Mouse (Mus musculus) hindbrain, embryonic 16.5 days (tissue): ENCODE results near the gene Meis2. TPM values are rescaled to one million over a fixed set of nuclear protein-coding genes. Genes with fewer than 3 reads are reported as not detected.

Source experiments
- ATAC-seq: fragments of 200-750 bp; cut with Nextera tagmentation; 2 replicates; pipeline ENCODE4 v1.8.0; 2017; ENCODE audit warnings: moderate TSS enrichment, moderate library complexity
- H3K27ac ChIP-seq: fragments of 300-500 bp; sonication (generic); 2 replicates; pipeline ENCODE4 v1.5.1; 2014; ENCODE audit warnings: low read depth, mild to moderate bottlenecking, control low read depth, low read length, moderate library complexity
- H3K27me3 ChIP-seq: fragments of 300-500 bp; sonication (generic); replicated peaks from 2 replicates; pipeline ENCODE4 v1.6.1; 2014; ENCODE audit warnings: low read length; ENCODE audit not compliant: control insufficient read depth, insufficient read depth
- H3K36me3 ChIP-seq: fragments of 300-500 bp; sonication (generic); 2 replicates; pipeline ENCODE4 v1.6.1; 2014; ENCODE audit warnings: mild to moderate bottlenecking, low read length, moderate library complexity, mixed read lengths; ENCODE audit not compliant: control insufficient read depth, insufficient read depth
- H3K4me1 ChIP-seq: fragments of 300-500 bp; sonication (generic); 2 replicates; pipeline ENCODE4 v1.6.1; 2014; ENCODE audit warnings: low read depth, low read length; ENCODE audit not compliant: control insufficient read depth, insufficient read depth
- H3K4me2 ChIP-seq: fragments of 300-500 bp; sonication (generic); 2 replicates; pipeline ENCODE4 v1.6.1; 2014; ENCODE audit warnings: mild to moderate bottlenecking, low read length, control low read depth, moderate library complexity
- H3K4me3 ChIP-seq: fragments of 300-500 bp; sonication (generic); 2 replicates; pipeline ENCODE4 v1.5.1; 2014; ENCODE audit warnings: mild to moderate bottlenecking, low read length, control low read depth, moderate library complexity
- H3K9ac ChIP-seq: fragments of 300-500 bp; sonication (generic); 2 replicates; pipeline ENCODE4 v1.6.1; 2014; ENCODE audit warnings: low read depth, mild to moderate bottlenecking, control low read depth, low read length, moderate library complexity
- H3K9me3 ChIP-seq: fragments of 300-500 bp; sonication (generic); 2 replicates; pipeline ENCODE4 v1.6.1; 2014; ENCODE audit warnings: mild to moderate bottlenecking, low read length, moderate library complexity; ENCODE audit not compliant: control insufficient read depth
- WGBS: fragments of 180-500 bp; shearing (Covaris S2); extraction: QIAGEN DNeasy Blood & Tissue Kit; methylation state at CpG from one replicate; pipeline ENCODE4 v1.1.7; 2014; 5-methylcytosine and 5-hydroxymethylcytosine counted together
- polyA plus RNA-seq: library from polyadenylated mRNA; unstranded; fragments of >200 nt; fragmentation: Nextera tagmentation; extraction: Ambion mirVana; gene quantifications from 2 replicates; pipeline ENCODE4 v1.2.1, GENCODE M21; 2015

Gene Meis2
- polyA plus RNA-seq, 1 experiment from 2014 or later: 128 TPM

DNA sequence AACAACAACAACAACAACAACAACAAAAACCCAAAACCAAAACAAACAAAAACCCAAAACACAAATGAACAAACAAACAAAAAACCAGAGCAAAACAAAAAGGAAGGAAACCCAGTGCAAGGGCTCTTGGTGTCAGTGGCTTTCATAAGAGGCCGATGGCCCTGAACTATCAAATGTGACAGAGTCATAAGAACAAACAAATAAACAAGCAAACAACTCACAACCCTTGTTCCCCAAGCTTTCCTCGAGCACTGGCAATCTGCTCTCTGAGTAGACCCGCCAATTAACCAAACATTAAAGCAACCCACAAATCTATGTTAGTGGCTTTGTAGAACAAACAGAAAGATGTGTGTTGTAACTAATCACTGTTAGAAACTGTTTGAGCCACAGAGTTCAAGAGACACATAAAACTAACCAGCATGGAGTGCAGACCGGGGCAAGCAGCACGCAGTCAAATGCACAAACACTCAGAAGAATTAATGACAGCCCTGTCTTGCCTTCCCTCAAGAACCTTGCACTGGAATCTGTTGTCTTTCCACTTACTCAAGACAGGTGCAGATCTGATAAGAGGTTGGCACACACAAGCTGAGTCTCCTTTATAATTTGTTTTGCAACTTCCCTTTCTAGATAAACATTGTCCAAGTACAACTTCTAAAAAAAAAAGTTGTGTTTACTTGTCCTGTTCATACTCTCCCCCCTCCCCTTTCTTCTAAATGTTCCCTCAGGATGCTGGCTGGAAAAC is 177.1 kb downstream of the Meis2 start:
- H3K9me3 ChIP-seq: no peaks in the 10 kb centered on the region
- H3K36me3 ChIP-seq: no peaks in the 10 kb centered on the region
- H3K4me1 ChIP-seq: peaks cover 2% of the 10 kb centered on the region; the same call in 1 of the 2 replicates
- no peak overlapping the region for H3K27ac ChIP-seq
- no peaks in the 10 kb centered on the region for H3K27me3 ChIP-seq
- H3K9ac ChIP-seq: no peak overlapping the region
- ATAC-seq: no peak
- H3K4me2 ChIP-seq: no peak overlapping the region
- H3K4me3 ChIP-seq: no peak overlapping the region
- WGBS: 83% methylated on average over 5 of the region's 5 CpGs

DNA sequence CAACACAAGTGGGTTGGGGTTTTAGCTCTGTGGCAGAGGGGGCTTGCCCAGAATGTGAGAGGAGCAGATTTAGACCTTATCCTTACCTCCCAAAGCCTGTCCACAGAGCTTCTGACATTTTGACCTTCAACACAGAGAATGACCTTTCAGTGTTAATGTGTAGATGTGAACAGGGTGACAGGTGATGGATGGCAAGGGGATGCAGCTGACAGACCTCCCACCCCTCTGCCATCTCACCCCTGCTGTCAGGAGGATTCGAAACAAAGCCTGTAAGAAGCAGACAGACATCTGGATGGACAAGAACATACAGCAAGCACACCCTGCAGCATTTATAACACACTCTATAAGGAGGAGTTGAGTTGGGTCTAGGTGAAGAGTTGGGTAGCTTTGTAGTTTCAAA is 178.0 kb downstream of the Meis2 start:
- Histone ChIP-seq H3K4me2 (no peak overlapping the region), H3K27me3 (no peaks in the 10 kb centered on the region), H3K27ac (no peak overlapping the region), H3K36me3 (no peaks in the 10 kb centered on the region), H3K9me3 (no peaks in the 10 kb centered on the region), H3K4me1 (peaks cover 2% of the 10 kb centered on the region; the same call in 1 of the 2 replicates), H3K9ac (no peak overlapping the region), H3K4me3 (no peak overlapping the region)
- 35% methylated on average over 1 of the region's 1 CpGs for WGBS
- no peak for ATAC-seq

DNA sequence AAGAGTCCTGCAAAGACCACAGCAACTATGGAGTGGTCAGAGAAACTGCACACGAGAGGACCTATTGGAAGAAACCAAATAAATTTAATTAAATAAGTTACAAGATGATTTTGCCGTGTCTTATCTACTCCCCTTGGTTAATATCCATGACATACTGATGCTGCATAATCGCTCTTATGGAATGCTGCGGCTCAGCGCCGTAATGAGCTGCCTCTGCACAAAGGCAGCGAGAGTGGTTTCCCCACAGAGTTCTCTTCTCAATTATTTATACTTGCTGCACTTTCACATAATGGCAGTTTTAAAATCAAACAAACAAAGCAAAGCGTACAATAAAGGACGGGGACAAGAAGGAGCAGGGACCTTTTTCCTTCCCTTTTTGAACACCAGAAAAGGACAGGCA is 181.5 kb downstream of the Meis2 start:
- Histone ChIP-seq H3K4me2 (peak overlapping the region; percentile 7; the same call in 1 of the 2 replicates), H3K27me3 (no peaks in the 10 kb centered on the region), H3K36me3 (no peaks in the 10 kb centered on the region), H3K4me1 (peaks cover 6% of the 10 kb centered on the region), H3K4me3 (no peak overlapping the region), H3K9me3 (no peaks in the 10 kb centered on the region), H3K9ac (no peak overlapping the region), H3K27ac (peak overlapping the region; percentile 54; the same call in 1 of the 2 replicates)
- 18% methylated on average over 9 of the region's 9 CpGs for WGBS
- peak; percentile 67; the same call in 1 of the 2 replicates for ATAC-seq

DNA sequence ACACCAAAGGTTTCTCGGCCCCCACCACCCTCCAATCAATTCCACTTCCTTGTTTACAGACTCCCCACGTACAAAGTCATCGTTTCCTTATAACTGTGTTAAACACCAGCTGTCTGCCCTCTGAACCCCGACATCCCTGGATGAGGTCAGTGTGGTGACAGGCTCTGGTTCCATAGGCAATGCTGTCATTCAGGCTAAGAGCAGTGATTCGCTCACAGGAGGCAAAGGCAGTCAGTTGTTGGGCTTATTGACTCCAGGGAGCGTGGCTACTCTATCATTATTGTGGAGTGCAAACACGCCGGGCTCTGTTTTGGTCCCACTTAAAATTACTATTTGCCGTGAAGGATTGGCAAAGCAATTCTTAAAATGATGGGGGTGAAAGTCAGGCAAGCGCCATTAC is 182.1 kb downstream of the Meis2 start:
- Histone ChIP-seq H3K27me3 (no peaks in the 10 kb centered on the region), H3K4me3 (no peak overlapping the region), H3K27ac (no peak overlapping the region), H3K4me2 (no peak overlapping the region), H3K9me3 (no peaks in the 10 kb centered on the region), H3K36me3 (no peaks in the 10 kb centered on the region), H3K9ac (no peak overlapping the region), H3K4me1 (peaks cover 6% of the 10 kb centered on the region)
- 48% methylated on average over 10 of the region's 10 CpGs for WGBS
- ATAC-seq: no peak

DNA sequence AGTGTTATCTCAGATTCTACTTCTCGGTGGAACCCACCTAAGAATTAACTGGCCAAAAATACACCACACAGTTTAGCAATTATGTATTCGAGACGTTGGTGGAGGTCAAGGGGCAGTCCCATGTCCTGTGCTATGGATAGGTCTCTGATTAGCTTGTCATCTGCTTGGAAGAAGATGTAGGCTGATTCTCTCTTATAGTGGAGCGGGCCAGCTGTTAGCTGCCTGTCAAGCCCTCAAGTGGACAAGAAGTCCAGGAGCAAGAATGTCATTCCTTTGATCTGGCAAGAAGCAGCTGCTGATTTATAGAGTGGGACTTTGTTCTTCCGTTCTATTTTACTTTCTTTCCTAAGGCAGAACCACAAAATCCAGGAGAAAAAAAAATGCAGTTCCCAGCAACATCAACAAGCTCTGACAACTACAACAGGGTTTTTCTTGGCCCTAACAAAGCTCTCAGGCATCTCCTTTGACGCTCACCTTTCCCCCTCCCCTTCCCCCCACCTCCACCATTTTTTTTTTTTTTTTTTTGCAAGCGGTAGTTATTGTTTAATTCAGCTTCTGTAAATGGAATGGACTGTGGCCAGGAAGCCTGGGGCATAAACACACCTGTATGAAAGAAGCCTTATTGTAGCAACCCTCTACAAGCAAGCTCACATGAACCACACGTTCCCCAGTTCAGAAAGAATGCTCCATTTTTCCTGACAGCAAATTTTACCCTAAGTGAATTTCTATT is 189.7 kb downstream of the Meis2 start:
- no peak overlapping the region for H3K4me3 ChIP-seq
- H3K9ac ChIP-seq: no peak overlapping the region
- no peaks in the 10 kb centered on the region for H3K36me3 ChIP-seq
- H3K27ac ChIP-seq: no peak overlapping the region
- WGBS: 64% methylated on average over 8 of the region's 8 CpGs
- H3K9me3 ChIP-seq: no peaks in the 10 kb centered on the region
- no peaks in the 10 kb centered on the region for H3K27me3 ChIP-seq
- H3K4me1 ChIP-seq: peaks cover 3% of the 10 kb centered on the region; the same call in 1 of the 2 replicates
- no peak overlapping the region for H3K4me2 ChIP-seq
- ATAC-seq: no peak

DNA sequence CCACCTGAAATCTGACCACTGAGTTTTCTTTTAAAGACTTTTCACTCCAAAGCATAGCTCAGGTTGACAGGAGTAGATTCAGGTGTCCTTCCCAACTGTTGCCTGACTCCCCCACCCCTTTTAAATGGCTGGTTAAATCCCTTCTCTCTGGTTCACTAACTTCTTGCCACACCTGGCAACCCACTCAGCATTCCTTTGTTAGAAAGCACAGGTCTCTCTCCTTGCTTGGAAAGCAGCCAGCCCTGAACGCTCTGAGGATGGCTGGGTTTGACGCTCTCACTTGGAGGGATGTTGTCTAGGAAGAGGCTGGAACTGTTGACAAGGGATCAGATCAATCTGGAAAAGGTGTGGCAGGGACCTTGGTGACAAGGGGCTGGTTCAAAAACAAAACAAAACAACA is 192.8 kb downstream of the Meis2 start:
- Histone ChIP-seq H3K4me1 (no peaks in the 10 kb centered on the region), H3K9me3 (no peaks in the 10 kb centered on the region), H3K27ac (no peak overlapping the region)

DNA sequence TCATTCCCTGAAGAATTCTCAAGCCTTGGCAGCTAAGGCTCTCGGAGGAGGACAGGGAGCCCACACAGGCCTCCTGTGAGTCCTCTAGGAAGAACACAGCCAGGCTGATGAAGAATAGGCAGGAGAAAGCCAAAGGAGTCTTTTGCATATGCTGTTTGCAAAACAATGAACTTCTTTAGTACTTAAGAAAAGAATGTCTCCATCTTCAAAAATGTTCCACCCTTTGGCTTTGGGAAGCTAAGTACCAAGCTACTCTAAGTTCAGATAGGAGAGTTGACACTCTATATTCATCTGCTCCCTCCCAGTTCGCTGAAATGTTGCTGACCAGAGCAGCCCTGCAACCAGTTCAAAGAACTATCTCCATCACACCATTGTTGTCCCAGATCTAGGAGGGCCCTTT is 195.7 kb downstream of the Meis2 start:
- Histone ChIP-seq H3K27me3 (no peaks in the 10 kb centered on the region), H3K9ac (no peak overlapping the region), H3K4me3 (no peak overlapping the region), H3K9me3 (no peaks in the 10 kb centered on the region), H3K4me1 (no peaks in the 10 kb centered on the region), H3K36me3 (no peaks in the 10 kb centered on the region), H3K4me2 (no peak overlapping the region), H3K27ac (no peak overlapping the region)
- ATAC-seq: no peak
- 46% methylated on average over 2 of the region's 2 CpGs for WGBS

More for the DNA sequence above, 192.8 kb downstream of the Meis2 start:
- 22% methylated on average over 2 of the region's 2 CpGs for WGBS
- H3K36me3 ChIP-seq: no peaks in the 10 kb centered on the region
- no peak overlapping the region for H3K4me2 ChIP-seq
- ATAC-seq: no peak
- H3K27me3 ChIP-seq: no peaks in the 10 kb centered on the region
- no peak overlapping the region for H3K9ac ChIP-seq
- no peak overlapping the region for H3K4me3 ChIP-seq

DNA sequence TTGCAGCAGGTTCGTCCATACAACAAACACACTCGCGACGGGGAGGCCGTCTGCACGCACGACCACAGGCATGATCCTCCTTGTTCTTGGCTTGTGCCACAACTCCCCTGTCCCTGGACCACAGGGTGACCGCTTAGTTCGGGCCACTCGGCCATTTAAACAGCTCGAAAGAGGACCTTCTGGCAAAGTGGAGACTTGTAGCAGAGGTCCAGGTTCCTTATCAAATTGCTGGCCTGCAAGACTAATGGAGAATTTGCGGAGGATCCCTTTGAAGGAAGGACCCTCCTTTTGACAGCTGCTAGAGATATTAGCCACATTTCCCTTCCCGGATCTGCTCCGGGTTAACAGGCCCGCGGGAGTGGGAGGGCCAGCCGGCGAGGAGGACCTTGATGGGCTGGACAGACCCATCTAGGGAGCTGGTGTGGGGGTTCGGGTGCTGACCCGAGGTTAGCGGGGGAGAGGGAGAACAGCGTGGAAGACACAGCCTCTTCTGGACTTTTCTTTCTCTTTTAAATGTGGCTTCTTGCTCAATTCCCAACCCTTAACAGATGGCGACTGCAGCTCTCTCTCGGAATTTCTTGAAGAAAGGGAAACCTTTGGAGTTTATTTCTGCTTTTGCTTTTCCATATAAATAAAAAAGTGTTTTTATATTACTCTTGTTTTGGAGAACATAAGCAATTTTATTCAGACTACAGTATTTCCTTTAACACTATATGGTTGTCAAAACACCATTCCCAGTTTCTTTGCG is 204.9 kb downstream of the Meis2 start:
- peak overlapping the region; percentile 13; the same call in 1 of the 2 replicates for H3K4me3 ChIP-seq
- no peak for ATAC-seq
- peak overlapping the region; percentile 80 for H3K27ac ChIP-seq
- H3K27me3 ChIP-seq: peaks cover 2% of the 10 kb centered on the region; the same call in 1 of the 2 replicates
- peak overlapping the region; percentile 46 for H3K4me2 ChIP-seq
- peaks cover 4% of the 10 kb centered on the region; the same call in 1 of the 2 replicates for H3K36me3 ChIP-seq
- peaks cover 13% of the 10 kb centered on the region for H3K4me1 ChIP-seq
- no peaks in the 10 kb centered on the region for H3K9me3 ChIP-seq
- 6% methylated on average over 25 of the region's 25 CpGs for WGBS
- peak overlapping the region; percentile 55; the same call in 1 of the 2 replicates for H3K9ac ChIP-seq

DNA sequence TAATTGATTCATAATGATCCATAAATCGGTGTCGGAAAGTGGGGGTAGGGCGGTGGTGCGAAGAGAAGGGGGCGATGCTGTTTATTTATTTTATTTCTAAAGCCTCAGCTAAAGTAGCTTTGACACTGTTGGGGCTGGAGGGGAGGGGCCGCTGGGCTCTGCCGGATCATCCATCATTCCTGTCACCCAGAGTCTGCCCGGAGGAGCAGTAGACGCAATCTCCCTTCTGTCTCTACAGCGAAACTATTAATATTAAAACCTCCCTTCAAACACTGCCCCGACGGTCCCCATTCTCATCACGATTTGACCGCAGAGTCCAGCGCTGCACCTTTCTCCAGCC is 205.5 kb downstream of the Meis2 start:
- Histone ChIP-seq H3K27ac (peak overlapping the region; percentile 80), H3K9ac (no peak overlapping the region; the same call in 1 of the 2 replicates), H3K9me3 (no peaks in the 10 kb centered on the region), H3K27me3 (peaks cover 2% of the 10 kb centered on the region; the same call in 1 of the 2 replicates), H3K4me2 (peak overlapping the region; percentile 46), H3K4me3 (peak overlapping the region; percentile 13; the same call in 1 of the 2 replicates), H3K4me1 (peaks cover 15% of the 10 kb centered on the region), H3K36me3 (peaks cover 4% of the 10 kb centered on the region; the same call in 1 of the 2 replicates)
- ATAC-seq: peak; percentile 67
- WGBS: under 1% methylated on average over 15 of the region's 15 CpGs
